Mouse (Mus musculus) small intestine, adult 2 months (tissue): ENCODE results near the gene Dock1.

Source experiments
- CTCF ChIP-seq: fragments of 200-500 bp; IDR thresholded peaks from 2 replicates; pipeline ENCODE4 v1.5.1; 2012; ENCODE audit warnings: low read depth, mild to moderate bottlenecking, control low read depth, inconsistent platforms, low read length, moderate library complexity, mixed read lengths; ENCODE audit not compliant: insufficient replicate concordance, insufficient read length; ENCODE audit errors: extremely low read depth
- POLR2A ChIP-seq: fragments of 200-500 bp; IDR thresholded peaks from 2 replicates; pipeline ENCODE4 v1.6.1; 2012; ENCODE audit warnings: low read depth, mild to moderate bottlenecking, control low read depth, inconsistent platforms, low read length, moderate library complexity

- no peak for TF ChIP-seq CTCF
- no peak for TF ChIP-seq POLR2A
These were observed 384.2 kb downstream of the Dock1 start for GRCm38 (mm10) chr7:135054664-135055063.
